Mouse (Mus musculus): Measurements from ENCODE around the gene Maml2. TPM values are rescaled to one million over a fixed set of nuclear protein-coding genes. Genes with fewer than 3 reads are reported as not detected.

Maml2 gene
- polyA plus RNA-seq, 1 experiment from 2014 or later: 15.1 TPM

GRCm38 (mm10) chr9:13566154-13566885 lies 268.6 kb downstream of the Maml2 start:
- Histone ChIP-seq H3K4me3 (ENCODE audit: low read depth, low read length) (no peak overlapping the region), H3K27ac (ENCODE audit: low read length) (no peak overlapping the region), H3K27me3 (replicated peaks; ENCODE audit: insufficient read depth, low read length) (no peaks in the 10 kb centered on the region), H3K4me2 (replicated peaks; ENCODE audit: low read depth, low read length) (no peak overlapping the region), H3K4me1 (ENCODE audit: insufficient read depth, low read depth, low read length) (peaks cover 18% of the 10 kb centered on the region), H3K9ac (replicated peaks; ENCODE audit: low read depth) (no peak overlapping the region), H3K9me3 (ENCODE audit: low read length) (no peaks in the 10 kb centered on the region), H3K36me3 (ENCODE audit: insufficient read depth, low read length) (no peaks in the 10 kb centered on the region)
- DNase-seq (ENCODE audit: low spot score) (no peak), ATAC-seq (no peak)
- TF ChIP-seq EP300 (IDR thresholded peaks at IDR 0.05): no peak
- no peak for TF ChIP-seq CTCF (IDR thresholded peaks at IDR 0.05)
- WGBS: 85% methylated on average over 5 of the region's 5 CpGs

- ATAC-seq (no peak), DNase-seq (ENCODE audit: low spot score) (no peak)
- Histone ChIP-seq H3K27me3 (replicated peaks; ENCODE audit: insufficient read depth, low read length) (no peaks in the 10 kb centered on the region), H3K27ac (ENCODE audit: low read length) (no peak overlapping the region), H3K9me3 (ENCODE audit: low read length) (no peaks in the 10 kb centered on the region), H3K4me1 (ENCODE audit: insufficient read depth, low read depth, low read length) (peaks cover 6% of the 10 kb centered on the region; the same call in 1 of the 2 replicates), H3K9ac (replicated peaks; ENCODE audit: low read depth) (no peak overlapping the region), H3K36me3 (ENCODE audit: insufficient read depth, low read length) (no peaks in the 10 kb centered on the region), H3K4me2 (replicated peaks; ENCODE audit: low read depth, low read length) (no peak overlapping the region), H3K4me3 (ENCODE audit: low read depth, low read length) (no peak overlapping the region)
- TF ChIP-seq EP300 (IDR thresholded peaks at IDR 0.05): no peak
- no peak for TF ChIP-seq CTCF (IDR thresholded peaks at IDR 0.05)
- WGBS: 93% methylated on average over 4 of the region's 4 CpGs
These were observed 271.3 kb downstream of the Maml2 start for GRCm38 (mm10) chr9:13569023-13569422.

- TF ChIP-seq CTCF (IDR thresholded peaks at IDR 0.05) (peak; percentile 20; the same call in 1 of the 2 replicates), EP300 (IDR thresholded peaks at IDR 0.05) (no peak)
- H3K4me3 ChIP-seq (ENCODE audit: low read depth, low read length): no peak overlapping the region
- H3K4me1 ChIP-seq (ENCODE audit: insufficient read depth, low read depth, low read length): peaks cover 5% of the 10 kb centered on the region; the same call in 1 of the 2 replicates
- WGBS: 97% methylated on average over 3 of the region's 3 CpGs
- H3K27ac ChIP-seq (ENCODE audit: low read length): no peak overlapping the region
- H3K9ac ChIP-seq (replicated peaks; ENCODE audit: low read depth): no peak overlapping the region
- no peak for DNase-seq (ENCODE audit: low spot score)
- no peak for ATAC-seq
- H3K4me2 ChIP-seq (replicated peaks; ENCODE audit: low read depth, low read length): no peak overlapping the region
- no peaks in the 10 kb centered on the region for H3K9me3 ChIP-seq (ENCODE audit: low read length)
- H3K36me3 ChIP-seq (ENCODE audit: insufficient read depth, low read length): no peaks in the 10 kb centered on the region
- H3K27me3 ChIP-seq (replicated peaks; ENCODE audit: insufficient read depth, low read length): no peaks in the 10 kb centered on the region
These were observed 275.1 kb downstream of the Maml2 start for GRCm38 (mm10) chr9:13572847-13573246.

GRCm38 (mm10) chr9:13574059-13574458 lies 276.3 kb downstream of the Maml2 start:
- ATAC-seq (peak; percentile 57; the same call in 1 of the 2 replicates), DNase-seq (ENCODE audit: low spot score) (peak; percentile 45)
- no peak overlapping the region for H3K4me3 ChIP-seq (ENCODE audit: low read depth, low read length)
- no peak overlapping the region for H3K9ac ChIP-seq (replicated peaks; ENCODE audit: low read depth)
- TF ChIP-seq CTCF (IDR thresholded peaks at IDR 0.05) (no peak), EP300 (IDR thresholded peaks at IDR 0.05) (0 out of 2 replicates have a peak, but pooled peaks have one; percentile 21)
- H3K27me3 ChIP-seq (replicated peaks; ENCODE audit: insufficient read depth, low read length): no peaks in the 10 kb centered on the region
- WGBS: 35% methylated on average over 5 of the region's 5 CpGs
- no peaks in the 10 kb centered on the region for H3K9me3 ChIP-seq (ENCODE audit: low read length)
- 0 out of 2 replicates have a peak overlapping the region, but pooled peaks have one; percentile 57 for H3K27ac ChIP-seq (ENCODE audit: low read length)
- H3K4me1 ChIP-seq (ENCODE audit: insufficient read depth, low read depth, low read length): peaks cover 5% of the 10 kb centered on the region; the same call in 1 of the 2 replicates
- H3K4me2 ChIP-seq (replicated peaks; ENCODE audit: low read depth, low read length): no peak overlapping the region
- no peaks in the 10 kb centered on the region for H3K36me3 ChIP-seq (ENCODE audit: insufficient read depth, low read length)

GRCm38 (mm10) chr9:13574913-13575312 lies 277.2 kb downstream of the Maml2 start:
- H3K4me3 ChIP-seq (ENCODE audit: low read depth, low read length): no peak overlapping the region
- ATAC-seq (peak; percentile 58), DNase-seq (ENCODE audit: low spot score) (peak; percentile 32)
- no peak overlapping the region for H3K4me2 ChIP-seq (replicated peaks; ENCODE audit: low read depth, low read length)
- TF ChIP-seq EP300 (IDR thresholded peaks at IDR 0.05) (no peak), CTCF (IDR thresholded peaks at IDR 0.05) (no peak; the same call in 1 of the 2 replicates)
- H3K27ac ChIP-seq (ENCODE audit: low read length): 0 out of 2 replicates have a peak overlapping the region, but pooled peaks have one; percentile 27
- H3K9ac ChIP-seq (replicated peaks; ENCODE audit: low read depth): no peak overlapping the region
- no peaks in the 10 kb centered on the region for H3K27me3 ChIP-seq (replicated peaks; ENCODE audit: insufficient read depth, low read length)
- 48% methylated on average over 2 of the region's 2 CpGs for WGBS
- H3K36me3 ChIP-seq (ENCODE audit: insufficient read depth, low read length): no peaks in the 10 kb centered on the region
- H3K4me1 ChIP-seq (ENCODE audit: insufficient read depth, low read depth, low read length): peaks cover 5% of the 10 kb centered on the region; the same call in 1 of the 2 replicates
- H3K9me3 ChIP-seq (ENCODE audit: low read length): no peaks in the 10 kb centered on the region

GRCm38 (mm10) chr9:13577150-13577549 lies 279.4 kb downstream of the Maml2 start:
- no peak overlapping the region for H3K4me3 ChIP-seq (ENCODE audit: low read depth, low read length)
- no peak for ATAC-seq
- no peaks in the 10 kb centered on the region for H3K27me3 ChIP-seq (replicated peaks; ENCODE audit: insufficient read depth, low read length)
- no peak overlapping the region for H3K9ac ChIP-seq (replicated peaks; ENCODE audit: low read depth)
- no peaks in the 10 kb centered on the region for H3K9me3 ChIP-seq (ENCODE audit: low read length)
- H3K27ac ChIP-seq (ENCODE audit: low read length): no peak overlapping the region
- TF ChIP-seq CTCF (IDR thresholded peaks at IDR 0.05) (no peak), EP300 (IDR thresholded peaks at IDR 0.05) (no peak)
- 91% methylated on average over 1 of the region's 1 CpGs for WGBS
- H3K36me3 ChIP-seq (ENCODE audit: insufficient read depth, low read length): no peaks in the 10 kb centered on the region
- no peak overlapping the region for H3K4me2 ChIP-seq (replicated peaks; ENCODE audit: low read depth, low read length)
- peaks cover 5% of the 10 kb centered on the region; the same call in 1 of the 2 replicates for H3K4me1 ChIP-seq (ENCODE audit: insufficient read depth, low read depth, low read length)
- DNase-seq (ENCODE audit: low spot score): no peak

Data from lung, postnatal 0 days (tissue).